Mouse (Mus musculus) layer of hippocampus, postnatal 36 days (tissue): ENCODE measurements around the gene Cpvl. TPM values are rescaled to one million over a fixed set of nuclear protein-coding genes. Genes with fewer than 3 reads are reported as not detected.

ENCODE experiments used
- DNase-seq, 2 experiments: peaks; one replicate each; pipeline ENCODE4 v3.0.0; 2022
- total RNA-seq, 2 experiments: library from RNA; stranded (reverse); gene quantifications; 2 replicates each; pipeline ENCODE4 v1.2.3; 2021

The Cpvl gene
- total RNA-seq, 2 experiments from 2014 or later, result not detected

- peak in 1 of 2 experiments; percentile 18 for DNase-seq
These were observed 6.7 kb downstream of the Cpvl start for GRCm38 (mm10) chr6:53971729-53972128.

- DNase-seq, result no peak
These were observed 9.4 kb downstream of the Cpvl start for GRCm38 (mm10) chr6:53969081-53969480.

- no peak for DNase-seq
These were observed 9.9 kb downstream of the Cpvl start for GRCm38 (mm10) chr6:53968550-53968949.

- DNase-seq, result no peak
These were observed 11.9 kb downstream of the Cpvl start for GRCm38 (mm10) chr6:53966595-53966994.

GRCm38 (mm10) chr6:53965900-53966299, 12.6 kb downstream of the Cpvl start:
- no peak for DNase-seq

- no peak for DNase-seq
These were observed 14.5 kb downstream of the Cpvl start for GRCm38 (mm10) chr6:53963906-53964496.

- DNase-seq, result no peak
These were observed 16.5 kb downstream of the Cpvl start for GRCm38 (mm10) chr6:53962006-53962405.

- no peak for DNase-seq
These were observed 18.6 kb downstream of the Cpvl start for GRCm38 (mm10) chr6:53959826-53960225.

- peak; percentile 69 to 74 for DNase-seq
These were observed 20.1 kb downstream of the Cpvl start for GRCm38 (mm10) chr6:53958321-53958720.

- no peak for DNase-seq
These were observed 22.0 kb downstream of the Cpvl start for GRCm38 (mm10) chr6:53956513-53956912.

- no peak for DNase-seq
These were observed 22.6 kb downstream of the Cpvl start for GRCm38 (mm10) chr6:53955846-53956245.

- DNase-seq, result no peak
These were observed 23.2 kb downstream of the Cpvl start for GRCm38 (mm10) chr6:53955271-53955670.

GRCm38 (mm10) chr6:53954106-53954505, 24.4 kb downstream of the Cpvl start:
- DNase-seq, result peak; percentile 43 to 49

GRCm38 (mm10) chr6:53953348-53953747, 25.1 kb downstream of the Cpvl start:
- no peak for DNase-seq

- DNase-seq, result no peak
These were observed 27.1 kb downstream of the Cpvl start for GRCm38 (mm10) chr6:53951421-53951820.

GRCm38 (mm10) chr6:53950876-53951275, 27.6 kb downstream of the Cpvl start:
- no peak for DNase-seq

- no peak for DNase-seq
These were observed 30.0 kb downstream of the Cpvl start for GRCm38 (mm10) chr6:53948388-53949035.

GRCm38 (mm10) chr6:53944887-53945286, 33.6 kb downstream of the Cpvl start:
- no peak for DNase-seq

GRCm38 (mm10) chr6:53944417-53944816, 34.1 kb downstream of the Cpvl start:
- DNase-seq, result no peak

- DNase-seq, result no peak
These were observed 36.2 kb downstream of the Cpvl start for GRCm38 (mm10) chr6:53942190-53942831.

- DNase-seq, result no peak
These were observed 38.7 kb downstream of the Cpvl start for GRCm38 (mm10) chr6:53939752-53940151.

- no peak for DNase-seq
These were observed 39.5 kb downstream of the Cpvl start for GRCm38 (mm10) chr6:53938942-53939341.

GRCm38 (mm10) chr6:53937143-53938134, 41.0 kb downstream of the Cpvl start:
- no peak for DNase-seq
